Mouse (Mus musculus): ENCODE results near the gene Npas1. TPM values are rescaled to one million over a fixed set of nuclear protein-coding genes. Genes with fewer than 3 reads are reported as not detected.

Gene Npas1
- total RNA-seq, 2 experiments from 2014 or later, result not detected

GRCm38 (mm10) chr7:16468115-16468514 lies 9.4 kb downstream of the Npas1 start:
- no peak for DNase-seq

- DNase-seq, result no peak
These were observed 11.0 kb downstream of the Npas1 start for GRCm38 (mm10) chr7:16466565-16466964.

GRCm38 (mm10) chr7:16465568-16465967 lies 12.0 kb downstream of the Npas1 start:
- DNase-seq, result no peak

DNA sequence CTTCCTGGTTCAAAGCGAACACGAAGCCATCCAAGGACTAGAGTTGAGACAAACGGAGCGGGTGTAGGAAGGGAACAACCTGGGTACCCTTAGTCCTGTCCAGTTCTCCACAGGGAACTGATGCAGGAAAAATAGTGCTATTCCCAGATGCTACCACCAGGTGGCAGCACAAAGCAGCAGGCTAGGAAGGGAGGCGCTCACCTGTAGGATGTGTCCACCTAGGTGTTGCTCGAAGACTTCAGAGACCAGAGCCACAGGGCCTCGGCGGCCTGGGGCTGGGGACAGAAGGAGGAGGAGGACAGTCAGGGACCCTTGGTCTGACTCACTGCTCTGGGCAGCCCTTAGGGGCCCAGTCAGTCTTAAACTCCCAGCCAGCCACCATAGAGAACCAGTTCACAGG lies 12.4 kb downstream of the Npas1 start:
- peak; percentile 83 for DNase-seq

DNA sequence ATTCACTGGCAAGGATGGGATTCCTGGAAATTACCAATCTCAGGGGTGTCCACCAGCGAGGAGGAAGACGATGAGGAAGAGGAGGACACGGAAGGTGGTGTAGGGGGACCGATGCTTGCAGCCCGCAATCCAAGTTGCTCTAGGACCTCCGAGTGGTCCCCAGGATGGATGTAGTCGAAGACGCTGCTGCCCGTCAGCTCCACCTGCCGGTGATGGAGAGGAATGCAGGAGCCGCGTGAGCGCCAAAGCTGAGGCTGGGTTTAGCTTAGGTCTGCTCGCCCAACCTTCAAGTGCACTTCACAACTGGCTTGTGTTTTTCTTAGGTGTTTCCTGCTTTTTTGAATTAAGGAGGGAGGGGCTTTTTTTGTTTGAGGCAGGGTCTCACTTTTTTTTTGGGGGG lies 14.3 kb downstream of the Npas1 start:
- peak; percentile 94 for DNase-seq

- no peak for DNase-seq
These were observed 15.8 kb downstream of the Npas1 start for GRCm38 (mm10) chr7:16461705-16462104.

DNA sequence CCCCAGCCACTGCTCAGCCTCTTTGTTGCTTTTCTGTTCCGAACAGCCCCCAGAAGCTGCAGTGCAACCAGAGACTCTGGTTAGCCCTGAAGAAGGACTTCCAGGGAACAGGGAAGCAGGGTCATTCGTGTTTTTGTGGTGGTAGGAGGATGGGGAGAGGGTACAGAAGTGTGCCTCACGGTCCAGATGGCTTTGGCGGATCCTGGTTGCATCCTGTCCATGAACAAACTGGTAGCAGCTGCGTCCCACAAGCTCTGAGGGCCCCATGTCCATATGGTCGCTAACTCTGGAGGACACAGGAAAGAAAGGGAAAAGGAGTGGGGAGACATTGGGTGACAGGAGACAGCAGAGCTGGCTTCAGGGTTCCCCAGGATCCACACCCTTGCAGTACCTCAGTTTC lies 16.4 kb downstream of the Npas1 start:
- no peak for DNase-seq

- DNase-seq, result no peak
These were observed 17.0 kb downstream of the Npas1 start for GRCm38 (mm10) chr7:16460566-16460965.

- no peak for DNase-seq
These were observed 21.2 kb downstream of the Npas1 start for GRCm38 (mm10) chr7:16456289-16456688.

DNA sequence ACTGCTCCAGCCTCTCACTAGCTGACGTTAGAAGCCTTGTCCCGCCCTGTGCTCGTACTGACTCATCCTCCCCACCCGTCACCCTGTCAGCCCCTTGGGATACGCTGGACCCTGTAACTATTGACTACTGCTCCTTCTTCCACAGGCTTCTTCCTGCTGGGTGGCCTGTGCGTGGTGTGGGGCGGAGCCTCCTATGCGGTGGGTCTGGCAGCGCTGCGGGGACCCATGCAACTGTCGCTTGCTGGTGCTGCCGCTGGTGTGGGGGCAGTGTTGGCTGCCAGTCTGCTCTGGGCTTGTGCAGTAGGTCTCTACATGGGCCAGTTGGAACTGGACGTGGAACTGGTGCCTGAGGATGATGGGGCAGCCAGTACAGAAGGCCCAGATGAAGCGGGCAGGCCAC lies 22.5 kb downstream of the Npas1 start:
- no peak for DNase-seq

GRCm38 (mm10) chr7:16453118-16453711 lies 24.3 kb downstream of the Npas1 start:
- peak; percentile 47 for DNase-seq

DNA sequence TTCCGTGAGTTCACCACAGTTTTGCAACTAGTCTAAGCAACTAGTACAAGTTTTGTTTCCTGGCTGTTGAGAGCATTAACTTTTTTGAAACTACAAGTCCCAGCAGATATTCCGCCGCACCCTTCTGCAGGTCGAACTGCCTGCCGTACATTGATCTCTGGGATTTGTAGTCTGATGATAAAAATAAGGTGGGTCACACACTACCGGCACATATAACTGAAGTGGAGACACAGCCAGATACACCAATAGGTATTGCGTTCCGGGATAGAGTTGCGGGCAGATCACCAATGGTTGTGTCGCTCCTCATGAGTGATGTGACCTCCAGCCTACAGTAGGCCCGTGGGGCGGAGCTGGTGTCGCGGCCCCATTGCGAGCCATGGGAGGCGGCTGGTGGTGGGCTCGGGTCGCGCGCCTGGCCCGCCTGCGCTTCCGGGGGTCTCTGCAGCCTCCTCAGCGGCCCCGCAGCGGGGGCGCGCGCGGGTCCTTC lies 24.9 kb downstream of the Npas1 start, which contains the start of gene Tmem160:
Gene Tmem160, plus strand, starts transcription at position 193 of the 487 bp plus-strand sequence.
- DNase-seq, result peak; percentile 89

DNA sequence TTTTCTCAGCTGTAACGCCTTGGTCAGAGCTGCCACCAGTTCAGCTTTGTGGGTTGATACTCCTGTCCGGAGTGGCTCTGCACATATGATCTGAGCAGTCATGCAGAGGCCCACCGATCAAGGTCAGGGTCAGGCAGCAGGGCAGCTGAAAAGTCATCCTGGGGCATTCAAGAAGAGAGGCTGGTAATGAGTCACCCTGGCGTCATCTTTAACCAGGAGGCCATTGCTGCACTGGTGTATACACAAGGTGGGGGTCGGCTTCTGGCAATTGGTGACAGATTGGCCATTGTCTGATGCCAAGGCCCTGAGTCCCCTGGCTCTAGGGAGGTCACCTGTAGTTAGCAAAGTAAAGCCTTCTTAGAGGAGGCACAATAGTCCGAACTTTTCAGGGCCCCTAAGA lies 25.9 kb downstream of the Npas1 start:
- DNase-seq, result no peak

DNA sequence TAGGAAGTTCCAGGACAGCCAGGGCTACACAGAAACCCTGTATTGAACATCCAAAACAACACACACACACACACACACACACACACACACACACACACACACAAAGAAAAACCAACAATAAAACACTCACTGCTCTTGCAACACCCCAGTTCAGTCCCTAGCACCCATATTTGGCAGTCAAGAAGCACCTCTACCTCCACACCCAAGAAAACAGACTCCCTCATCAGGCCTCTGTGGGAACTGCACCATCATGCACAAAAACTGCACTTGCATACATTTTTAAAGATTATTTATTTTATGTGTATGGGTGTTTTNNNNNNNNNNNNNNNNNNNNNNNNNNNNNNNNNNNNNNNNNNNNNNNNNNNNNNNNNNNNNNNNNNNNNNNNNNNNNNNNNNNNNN lies 36.3 kb downstream of the Npas1 start:
- no peak for DNase-seq

- no peak for DNase-seq
These were observed 42.4 kb downstream of the Npas1 start for GRCm38 (mm10) chr7:16435088-16435487.

GRCm38 (mm10) chr7:16433352-16433971 lies 44.1 kb downstream of the Npas1 start:
- no peak for DNase-seq

- DNase-seq, result peak; percentile 93
These were observed 51.3 kb downstream of the Npas1 start for GRCm38 (mm10) chr7:16426129-16426729.

GRCm38 (mm10) chr7:16425721-16426120 lies 51.8 kb downstream of the Npas1 start:
- no peak for DNase-seq

- DNase-seq, result no peak
These were observed 53.8 kb downstream of the Npas1 start for GRCm38 (mm10) chr7:16423731-16424130.

- no peak for DNase-seq
These were observed 55.2 kb downstream of the Npas1 start for GRCm38 (mm10) chr7:16422222-16422856.

GRCm38 (mm10) chr7:16420493-16421118 lies 56.9 kb downstream of the Npas1 start:
- DNase-seq, result no peak

GRCm38 (mm10) chr7:16418713-16419112 lies 58.8 kb downstream of the Npas1 start:
- no peak for DNase-seq
